Mouse (Mus musculus): ENCODE measurements around the gene Pear1. TPM values are rescaled to one million over a fixed set of nuclear protein-coding genes. Genes with fewer than 3 reads are reported as not detected.

Gene Pear1
- polyA plus RNA-seq, 1 experiment from 2014 or later = 0.30 TPM

Other genes starting within 250 kb of the Pear1 start
- gene Arhgef11, start 206.7 kb downstream of the Pear1 start, polyA plus RNA-seq (2018) = 14.9 to 17.3 TPM (median 17.2 TPM) in 3 replicates
- 0.22 TPM in 1 of 3 replicates, not detected in the others for gene Lrrc71, start 75.7 kb downstream of the Pear1 start, polyA plus RNA-seq (2018)
- gene Ntrk1, start 29.1 kb downstream of the Pear1 start, polyA plus RNA-seq (2018) = not detected in 3 replicates
- not detected in 3 replicates for gene Insrr, start 27.4 kb downstream of the Pear1 start, polyA plus RNA-seq (2018)
- not detected in 3 replicates for gene Sh2d2a, start 22.4 kb upstream of the Pear1 start, polyA plus RNA-seq (2018)
- 21.8 to 30.4 TPM (median 26.0 TPM) in 3 replicates for gene Prcc, start 61.3 kb upstream of the Pear1 start, polyA plus RNA-seq (2018)
- 101 to 165 TPM (median 143 TPM) in 3 replicates for gene Hdgf, start 82.0 kb upstream of the Pear1 start, polyA plus RNA-seq (2018)
- gene Mrpl24, start 95.2 kb upstream of the Pear1 start, polyA plus RNA-seq (2018) = 54.3 to 77.0 TPM (median 59.3 TPM) in 3 replicates
- gene Isg20l2, start 106.0 kb upstream of the Pear1 start, polyA plus RNA-seq (2018) = 14.0 to 16.8 TPM (median 14.2 TPM) in 3 replicates
- gene Rrnad1, start 106.4 kb upstream of the Pear1 start, polyA plus RNA-seq (2018) = 6.4 to 10.6 TPM (median 7.0 TPM) in 3 replicates
- not detected in 3 replicates for gene Crabp2, start 124.4 kb upstream of the Pear1 start, polyA plus RNA-seq (2018)
- 0.35 to 2.8 TPM (median 2.5 TPM) in 3 replicates for gene Nes, start 146.8 kb upstream of the Pear1 start, polyA plus RNA-seq (2018)
- gene Bcan, start 175.9 kb upstream of the Pear1 start, polyA plus RNA-seq (2018) = not detected in 3 replicates
- not detected in 3 replicates for gene Hapln2, start 203.3 kb upstream of the Pear1 start, polyA plus RNA-seq (2018)
- 6.3 to 30.7 TPM (median 19.6 TPM) in 3 replicates for gene Gpatch4, start 218.8 kb upstream of the Pear1 start, polyA plus RNA-seq (2018)
- 66.0 to 99.6 TPM (median 82.3 TPM) in 3 replicates for gene Naxe, start 234.2 kb upstream of the Pear1 start, polyA plus RNA-seq (2018)

Data from macrophage (primary cell).